Mouse (Mus musculus) thymus, adult 2 months (tissue): ENCODE data around the gene Trim30d. TPM values are rescaled to one million over a fixed set of nuclear protein-coding genes. Genes with fewer than 3 reads are reported as not detected.
"Not testable (repeated sequence)": the region's sequence is repeated elsewhere in the genome, so short reads cannot be mapped to it uniquely, and the experiment has no call there.

Experiments
- DNase-seq: peaks from one replicate; pipeline ENCODE4 v3.0.0; 2021
- H3K27ac ChIP-seq: fragments of 200-500 bp; 2 replicates; pipeline ENCODE4 v1.5.1; 2012; ENCODE audit warnings: low read length, control low read depth; ENCODE audit not compliant: control insufficient read depth, insufficient read depth
- H3K27me3 ChIP-seq: fragments of 200-500 bp; 2 replicates; pipeline ENCODE4 v1.6.1; 2012; ENCODE audit warnings: mild to moderate bottlenecking, low read length, moderate library complexity, mixed read lengths; ENCODE audit not compliant: control insufficient read depth, insufficient read depth
- H3K36me3 ChIP-seq: fragments of 200-500 bp; 2 replicates; pipeline ENCODE4 v1.6.1; 2012; ENCODE audit warnings: mild to moderate bottlenecking, low read length, moderate library complexity; ENCODE audit not compliant: control insufficient read depth, insufficient read depth
- H3K4me1 ChIP-seq: fragments of 200-500 bp; replicated peaks from 2 replicates; pipeline ENCODE4 v1.6.1; 2012; ENCODE audit warnings: low read length; ENCODE audit not compliant: control insufficient read depth, insufficient read depth
- H3K4me3 ChIP-seq: fragments of 200-500 bp; 2 replicates; pipeline ENCODE4 v1.5.1; 2012; ENCODE audit warnings: mild to moderate bottlenecking, low read length, control low read depth, moderate library complexity; ENCODE audit not compliant: control insufficient read depth, insufficient read depth
- CTCF ChIP-seq: fragments of 200-500 bp; IDR thresholded peaks from 2 replicates; pipeline ENCODE4 v1.5.1; 2012; ENCODE audit warnings: mild to moderate bottlenecking, control low read depth, low read length, moderate library complexity, borderline replicate concordance; ENCODE audit not compliant: control insufficient read depth, poor library complexity, insufficient read depth; ENCODE audit errors: extremely low read depth
- POLR2A ChIP-seq: fragments of 200-500 bp; IDR thresholded peaks from 2 replicates; pipeline ENCODE4 v1.6.1; 2012; ENCODE audit warnings: mild to moderate bottlenecking, low read length, control low read depth, moderate library complexity; ENCODE audit not compliant: control insufficient read depth, poor library complexity, insufficient read depth; ENCODE audit errors: extremely low read depth
- WGBS: fragments of 180-500 bp; shearing (Covaris S2); methylation state at CpG from one replicate; pipeline ENCODE4 v1.1.7; 2018; 5-methylcytosine and 5-hydroxymethylcytosine counted together
- polyA plus RNA-seq: library from polyadenylated mRNA; depleted of rRNA; stranded (reverse); fragments of >200 nt; gene quantifications from 2 replicates; pipeline ENCODE4 v1.2.3, GENCODE M21; 2012; rRNA removed

The Trim30d gene
- 2.2 and 4.8 TPM in 2 replicates for polyA plus RNA-seq

- not testable (repeated sequence) for H3K27me3 ChIP-seq, H3K4me3 ChIP-seq, H3K36me3 ChIP-seq, H3K4me1 ChIP-seq, DNase-seq
- peak within 1 kb of the TSS; percentile 39; the same call in 1 of the 2 replicates for H3K27ac ChIP-seq
Measured at GRCm38 (mm10) chr7:104507421-104508065, at the start of gene Trim30d. Trim30d (minus strand) TSS chr7:104507849.

- no peak for DNase-seq
- H3K27me3 ChIP-seq, result no peaks in the 10 kb centered on the region
- no peaks in the 10 kb centered on the region for H3K4me1 ChIP-seq
- no peak overlapping the region for H3K27ac ChIP-seq
- H3K4me3 ChIP-seq, result no peak overlapping the region
- 60% methylated on average over 1 of the region's 1 CpGs for WGBS
- no peak for TF ChIP-seq POLR2A
- H3K36me3 ChIP-seq, result no peaks in the 10 kb centered on the region
Measured at GRCm38 (mm10) chr7:104552700-104553099, 45.1 kb upstream of the Trim30d start.

DNA sequence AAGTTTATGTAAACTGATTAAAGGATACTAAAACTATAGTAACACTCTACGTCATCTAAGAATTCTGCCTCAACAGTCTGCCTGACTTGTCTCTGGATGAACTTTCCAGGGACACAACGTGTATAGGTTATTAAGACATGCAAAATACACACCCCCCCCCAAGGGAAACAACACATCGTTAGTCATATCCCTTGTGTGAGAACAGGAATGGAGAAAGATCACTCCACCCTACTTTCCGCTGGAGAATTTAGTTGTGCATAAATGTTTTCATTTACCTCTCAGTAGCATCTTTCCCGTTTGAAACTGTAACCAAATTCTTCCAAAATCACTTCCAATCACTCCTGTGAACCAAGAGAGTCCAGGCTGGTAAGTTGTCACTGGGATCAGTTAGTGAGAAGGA is 42.2 kb upstream of the Trim30d start, which contains the start of gene Olfr651:
TSS of gene Olfr651 (plus strand) at position 301 of the 400 bp plus-strand sequence.
- H3K27me3 ChIP-seq, result no peaks in the 10 kb centered on the region
- no peak within 1 kb of the TSS for H3K4me3 ChIP-seq
- no peaks in the 10 kb centered on the region for H3K36me3 ChIP-seq
- DNase-seq, result no peak
- H3K4me1 ChIP-seq, result no peaks in the 10 kb centered on the region
- H3K27ac ChIP-seq, result no peak within 1 kb of the TSS
- TF ChIP-seq CTCF (no peak), POLR2A (no peak)
- WGBS, result 87% methylated on average over 5 of the region's 5 CpGs

GRCm38 (mm10) chr7:104501589-104502371 is 5.9 kb downstream of the Trim30d start:
- H3K4me3 ChIP-seq, result no peak overlapping the region

DNA sequence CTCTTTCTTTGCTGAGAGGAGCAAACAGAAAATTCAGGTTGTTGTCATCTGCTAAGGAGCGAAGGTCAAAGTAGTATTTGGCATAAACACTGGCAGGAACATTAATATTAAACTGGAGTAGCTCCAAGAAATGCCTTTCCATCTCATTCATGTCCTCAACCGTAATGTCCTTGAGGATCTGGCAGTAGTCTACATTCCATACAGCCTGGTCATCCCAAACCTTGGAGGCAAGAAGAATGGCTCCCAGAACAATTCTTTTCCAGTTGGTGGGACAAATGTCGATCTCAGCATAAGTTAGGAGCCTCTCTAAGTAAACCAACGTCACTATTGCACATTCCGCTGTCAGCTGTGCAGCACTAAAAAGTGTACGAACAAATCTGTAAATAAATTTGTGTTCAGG is 6.5 kb downstream of the Trim30d start:
- H3K27me3 ChIP-seq, H3K4me3 ChIP-seq, H3K4me1 ChIP-seq, H3K27ac ChIP-seq, DNase-seq, H3K36me3 ChIP-seq: not testable (repeated sequence)
- 93% methylated on average over 6 of the region's 6 CpGs for WGBS

More at GRCm38 (mm10) chr7:104501589-104502371, 5.9 kb downstream of the Trim30d start:
- Histone ChIP-seq H3K36me3 (no peaks in the 10 kb centered on the region), H3K27me3 (no peaks in the 10 kb centered on the region), H3K27ac (no peak overlapping the region), H3K4me1 (no peaks in the 10 kb centered on the region)
- no peak for DNase-seq
- 48% methylated on average over 58 of the region's 59 CpGs for WGBS
- TF ChIP-seq POLR2A (no peak), CTCF (no peak)

DNA sequence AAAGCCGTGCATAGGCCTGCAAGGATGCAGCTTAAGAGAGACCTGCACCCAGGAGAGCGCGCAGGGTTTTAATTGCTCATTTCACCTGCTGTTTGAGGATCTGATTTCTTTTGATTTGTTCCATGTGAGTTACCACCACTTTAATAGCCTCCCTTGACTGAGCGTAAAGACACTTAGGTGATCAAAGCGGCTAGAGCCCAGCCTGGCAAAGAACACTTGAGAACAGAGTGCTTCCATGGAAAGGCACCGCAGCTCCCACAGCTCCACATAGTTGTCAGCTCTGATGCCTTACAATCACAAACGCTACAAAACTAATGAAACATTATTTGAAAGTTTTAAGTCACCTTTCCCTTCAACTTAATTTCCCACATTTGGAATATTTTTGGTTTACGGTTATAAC is 8.2 kb downstream of the Trim30d start:
- not testable (repeated sequence) for H3K36me3 ChIP-seq
- 93% methylated on average over 7 of the region's 8 CpGs for WGBS

GRCm38 (mm10) chr7:104465065-104465744 is 42.4 kb downstream of the Trim30d start, which contains the start of gene Trim30a:
Trim30a (minus strand) TSS chr7:104465193.
- Histone ChIP-seq H3K27me3 (no peaks in the 10 kb centered on the region), H3K4me1 (peaks cover 5% of the 10 kb centered on the region; the same call in 1 of the 2 replicates), H3K36me3 (no peaks in the 10 kb centered on the region), H3K27ac (peak within 1 kb of the TSS; percentile 36; the same call in 1 of the 2 replicates), H3K4me3 (no peak within 1 kb of the TSS)
- no peak for TF ChIP-seq CTCF
- no peak for TF ChIP-seq POLR2A
- WGBS, result 20% methylated on average over 3 of the region's 3 CpGs
- DNase-seq, result peak; percentile 22

More for the DNA sequence above, 8.2 kb downstream of the Trim30d start:
- H3K27me3 ChIP-seq, H3K4me3 ChIP-seq, H3K27ac ChIP-seq, H3K4me1 ChIP-seq, DNase-seq: not testable (repeated sequence)
